8 mouse cellular contexts compared by ENCODE assay signal in the genomic region with DNA sequence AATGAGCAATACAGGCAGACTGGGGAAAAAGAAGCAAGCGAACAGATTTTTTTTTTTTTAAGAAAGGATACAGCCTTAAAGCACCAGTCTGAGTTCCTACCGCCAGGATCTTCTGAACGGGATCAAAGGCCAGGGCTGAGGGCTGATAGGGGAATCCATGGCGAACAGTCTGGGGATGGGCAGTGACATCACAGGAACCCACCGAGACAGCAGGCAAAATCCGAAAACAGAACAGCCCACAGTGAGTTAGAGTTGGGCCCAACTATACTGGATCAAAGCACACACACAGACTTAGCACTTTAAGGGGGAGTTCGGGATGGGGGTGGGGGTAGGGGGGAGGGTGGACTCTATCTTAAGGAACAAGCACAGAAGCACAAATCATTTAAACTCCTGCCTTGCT. TPM values are rescaled to one million over a fixed set of nuclear protein-coding genes. Genes with fewer than 3 reads are reported as not detected.
DNase-seq lines count a peak whose midpoint lies in the region; ATAC-seq and TF ChIP-seq lines count a peak whose summit lies in the region.

No protein-coding gene starts in this region.

- TF ChIP-seq POLR2A in myocyte (IDR thresholded peaks at IDR 0.05; ENCODE audit: insufficient read length, low read depth), result no peak

- H3K4me3 ChIP-seq in heart, embryonic 15.5 days, result peak overlapping the region; percentile 91
- H3K4me3 ChIP-seq in myocyte, result peak overlapping the region; percentile 65

- 11% methylated on average over 7 of the region's 7 CpGs for WGBS in heart, embryonic 15.5 days

- H3K79me2 ChIP-seq in myocyte (ENCODE audit: control insufficient read depth, insufficient read depth), result peaks cover 48% of the 10 kb centered on the region

- peak overlapping the region; percentile 98 for H3K4me2 ChIP-seq in heart, embryonic 15.5 days
- H3K4me2 ChIP-seq in myocyte (ENCODE audit: low read depth), result peak overlapping the region; percentile 86

- no peak for ATAC-seq in heart, embryonic 15.5 days (replicated peaks; ENCODE audit: insufficient number of reproducible peaks, insufficient read depth, low FRiP score, low read depth)

- peaks cover 3% of the 10 kb centered on the region for H3K36me3 ChIP-seq in heart, embryonic 15.5 days
- H3K36me3 ChIP-seq in myocyte (ENCODE audit: control insufficient read depth, insufficient read depth), result no peaks in the 10 kb centered on the region

- H3K27me3 ChIP-seq in heart, embryonic 15.5 days, result no peaks in the 10 kb centered on the region
- no peaks in the 10 kb centered on the region for H3K27me3 ChIP-seq in myocyte (ENCODE audit: control insufficient read depth, insufficient read depth, insufficient read length)

- no peak overlapping the region for H3K27ac ChIP-seq in heart, embryonic 15.5 days

- no peaks in the 10 kb centered on the region for H3K9me3 ChIP-seq in heart, embryonic 15.5 days (replicated peaks)

- DNase-seq in heart, postnatal 25 days (ENCODE audit: low spot score), result no peak
- DNase-seq in embryo, embryonic 10 days (ENCODE audit: low spot score), result peak; percentile 65
- peak; percentile 15 for DNase-seq in induced T-regulatory cell, adult 2 months (ENCODE audit: low read depth)
- DNase-seq in frontal cortex, postnatal 36 days (ENCODE audit: low spot score in 2 of 2), result no peak
- DNase-seq in lung, postnatal 14 days, result no peak
- DNase-seq in left cerebral cortex, postnatal 4 days, result no peak

- H3K9ac ChIP-seq in heart, embryonic 15.5 days, result peak overlapping the region; percentile 31; the same call in 1 of the 2 replicates

- H3K4me1 ChIP-seq in heart, embryonic 15.5 days (replicated peaks), result peaks cover 7% of the 10 kb centered on the region

- intact Hi-C loops in heart, postnatal 25 days (cut with DNase I), result no loop called here
- intact Hi-C loops in left cerebral cortex, postnatal 4 days (cut with DNase I), result loop anchor here (5.0 kb wide), 2 partner anchors 208 to 423 kb away; no protein-coding TSS in a partner anchor

- no peak overlapping the region for H3ac ChIP-seq in myocyte (ENCODE audit: control insufficient read depth, insufficient read length)

TF ChIP-seq in myocyte, 11 proteins besides CTCF, POLR2A, EP300 and RAD21:
- TF ChIP-seq CEBPB (IDR thresholded peaks at IDR 0.05; ENCODE audit: insufficient read depth, poor library complexity, severe bottlenecking), result no peak
- no peak for TF ChIP-seq USF1 (IDR thresholded peaks at IDR 0.05; ENCODE audit: low read depth)

RNA-seq across cellular contexts. Expression of gene Stxbp5, which starts 1.8 kb away (rescaled TPM):
- polyA plus RNA-seq in heart, embryonic 15.5 days (2015; fragmentation: Nextera tagmentation; extraction: Ambion mirVana), result 2.7 and 4.5 TPM in 2 replicates
- total RNA-seq in heart, postnatal 25 days (2021), result 10 to 100 TPM in 1 of 2 experiments, 1 to 10 TPM in 1; 9.5 to 12.2 TPM
- polyA plus RNA-seq in myocyte (2012; fragmentation: generic; extraction: Trizol), result 4.2 TPM
- total RNA-seq in left cerebral cortex, postnatal 4 days (2021), result 10 to 100 TPM; 86.2 to 88.7 TPM

Comparison
In these comparisons a context has a peak if more than half of its experiments do, and no peak if none do; other contexts are left out.
1. DNase-seq: peak in embryo, embryonic 10 days (single experiment) and induced T-regulatory cell, adult 2 months (single experiment); none in heart, postnatal 25 days (single experiment), frontal cortex, postnatal 36 days (0 of 2), lung, postnatal 14 days (single experiment) and left cerebral cortex, postnatal 4 days (single experiment).
2. RNA of gene Stxbp5, which starts 1.8 kb away (total RNA-seq): 86.2 to 88.7 TPM in left cerebral cortex, postnatal 4 days; 9.5 to 12.2 TPM in heart, postnatal 25 days; every median in the first group is over 4 times any median in the second.